Mouse (Mus musculus): Measurements from ENCODE around the gene Scin. TPM values are rescaled to one million over a fixed set of nuclear protein-coding genes. Genes with fewer than 3 reads are reported as not detected.

Scin gene
- total and polyA plus RNA-seq, 2 experiments from 2014 or later: 0.05 TPM; not detected in 1

GRCm38 (mm10) chr12:40113605-40114004, 20.4 kb downstream of the Scin start:
- ATAC-seq (no peak), DNase-seq (ENCODE audit: low spot score) (no peak)
- no peak for TF ChIP-seq CTCF (IDR thresholded peaks at IDR 0.05; ENCODE audit: low read depth)
- Histone ChIP-seq H3K9me3 (ENCODE audit: low read length) (no peaks in the 10 kb centered on the region), H3K36me3 (ENCODE audit: insufficient read depth, low read length) (no peaks in the 10 kb centered on the region), H3K4me3 (ENCODE audit: low read length) (no peak overlapping the region), H3K9ac (replicated peaks; ENCODE audit: low read length) (no peak overlapping the region), H3K4me1 (ENCODE audit: insufficient read depth, low read length) (no peaks in the 10 kb centered on the region), H3K27ac (no peak overlapping the region), H3K4me2 (ENCODE audit: low read depth, low read length) (no peak overlapping the region), H3K27me3 (ENCODE audit: insufficient read depth, low read length) (no peaks in the 10 kb centered on the region)
- 86% methylated on average over 2 of the region's 2 CpGs for WGBS

GRCm38 (mm10) chr12:40109227-40109626, 24.8 kb downstream of the Scin start:
- Histone ChIP-seq H3K9me3 (ENCODE audit: low read length) (no peaks in the 10 kb centered on the region), H3K4me3 (ENCODE audit: low read length) (no peak overlapping the region), H3K4me1 (ENCODE audit: insufficient read depth, low read length) (no peaks in the 10 kb centered on the region), H3K9ac (replicated peaks; ENCODE audit: low read length) (no peak overlapping the region), H3K36me3 (ENCODE audit: insufficient read depth, low read length) (no peaks in the 10 kb centered on the region), H3K27ac (no peak overlapping the region), H3K27me3 (ENCODE audit: insufficient read depth, low read length) (no peaks in the 10 kb centered on the region), H3K4me2 (ENCODE audit: low read depth, low read length) (no peak overlapping the region)
- DNase-seq (ENCODE audit: low spot score) (no peak), ATAC-seq (no peak)
- 81% methylated on average over 1 of the region's 1 CpGs for WGBS
- TF ChIP-seq CTCF (IDR thresholded peaks at IDR 0.05; ENCODE audit: low read depth): no peak

- DNase-seq (ENCODE audit: low spot score) (no peak), ATAC-seq (no peak)
- 76% methylated on average over 2 of the region's 2 CpGs for WGBS
- Histone ChIP-seq H3K4me1 (ENCODE audit: insufficient read depth, low read length) (no peaks in the 10 kb centered on the region), H3K9ac (replicated peaks; ENCODE audit: low read length) (no peak overlapping the region), H3K27ac (no peak overlapping the region), H3K27me3 (ENCODE audit: insufficient read depth, low read length) (no peaks in the 10 kb centered on the region), H3K4me3 (ENCODE audit: low read length) (no peak overlapping the region), H3K9me3 (ENCODE audit: low read length) (no peaks in the 10 kb centered on the region), H3K36me3 (ENCODE audit: insufficient read depth, low read length) (no peaks in the 10 kb centered on the region), H3K4me2 (ENCODE audit: low read depth, low read length) (no peak overlapping the region)
- TF ChIP-seq CTCF (IDR thresholded peaks at IDR 0.05; ENCODE audit: low read depth): no peak
Observed at GRCm38 (mm10) chr12:40108143-40108542, 25.9 kb downstream of the Scin start.

DNA sequence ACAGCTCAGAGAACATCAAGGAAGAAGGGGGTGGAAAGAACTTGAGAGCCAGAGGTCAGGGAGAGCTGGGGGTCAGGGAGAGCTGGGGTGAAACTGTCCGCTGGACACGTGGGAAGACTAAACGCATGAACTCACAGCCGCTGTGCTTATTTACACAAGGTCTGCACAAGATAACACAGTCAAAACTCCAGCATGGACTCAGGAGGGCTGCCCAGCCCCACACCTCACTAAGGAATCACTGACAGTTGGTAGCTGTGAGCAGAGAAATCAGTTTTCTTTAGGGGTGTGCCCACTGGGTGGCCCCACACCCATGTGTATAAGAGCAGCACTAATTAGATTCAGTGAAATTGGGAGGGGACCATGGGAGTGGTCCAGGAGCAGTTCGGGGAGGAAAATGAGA, 27.2 kb downstream of the Scin start:
- 68% methylated on average over 5 of the region's 5 CpGs for WGBS
- ATAC-seq (no peak), DNase-seq (ENCODE audit: low spot score) (no peak)
- Histone ChIP-seq H3K4me1 (ENCODE audit: insufficient read depth, low read length) (no peaks in the 10 kb centered on the region), H3K36me3 (ENCODE audit: insufficient read depth, low read length) (no peaks in the 10 kb centered on the region), H3K9me3 (ENCODE audit: low read length) (no peaks in the 10 kb centered on the region), H3K4me2 (ENCODE audit: low read depth, low read length) (no peak overlapping the region), H3K27me3 (ENCODE audit: insufficient read depth, low read length) (no peaks in the 10 kb centered on the region), H3K27ac (no peak overlapping the region), H3K9ac (replicated peaks; ENCODE audit: low read length) (no peak overlapping the region), H3K4me3 (ENCODE audit: low read length) (no peak overlapping the region)
- no peak for TF ChIP-seq CTCF (IDR thresholded peaks at IDR 0.05; ENCODE audit: low read depth)

DNA sequence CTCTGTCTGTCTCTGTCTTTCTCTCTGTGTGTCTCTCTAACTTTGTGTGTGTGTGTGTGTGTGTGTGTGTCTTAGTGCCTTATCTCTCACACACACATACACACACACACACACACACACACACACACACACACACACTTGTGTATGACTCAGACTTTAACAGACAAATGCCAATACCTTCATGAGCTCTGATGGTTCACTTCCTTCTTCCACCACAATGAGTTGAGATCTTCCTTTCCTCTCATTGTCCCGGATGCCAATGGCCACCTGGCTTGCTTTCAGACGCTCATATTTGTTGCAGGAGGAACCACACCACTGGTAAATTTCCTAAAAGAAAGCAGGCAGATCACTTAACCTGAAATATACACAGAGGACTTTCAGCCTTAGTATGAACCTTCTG, 29.3 kb downstream of the Scin start:
- TF ChIP-seq CTCF (IDR thresholded peaks at IDR 0.05; ENCODE audit: low read depth): no peak
- no peaks in the 10 kb centered on the region for H3K9me3 ChIP-seq (ENCODE audit: low read length)
- ATAC-seq (no peak), DNase-seq (ENCODE audit: low spot score) (no peak)
- no peaks in the 10 kb centered on the region for H3K27me3 ChIP-seq (ENCODE audit: insufficient read depth, low read length)
- H3K36me3 ChIP-seq (ENCODE audit: insufficient read depth, low read length): no peaks in the 10 kb centered on the region
- no peak overlapping the region for H3K27ac ChIP-seq
- H3K9ac ChIP-seq (replicated peaks; ENCODE audit: low read length): no peak overlapping the region
- 74% methylated on average over 2 of the region's 2 CpGs for WGBS
- no peak overlapping the region for H3K4me2 ChIP-seq (ENCODE audit: low read depth, low read length)
- no peak overlapping the region for H3K4me3 ChIP-seq (ENCODE audit: low read length)
- no peaks in the 10 kb centered on the region for H3K4me1 ChIP-seq (ENCODE audit: insufficient read depth, low read length)

- DNase-seq (ENCODE audit: low spot score) (no peak), ATAC-seq (no peak)
- Histone ChIP-seq H3K27ac (no peak overlapping the region), H3K4me2 (ENCODE audit: low read depth, low read length) (no peak overlapping the region), H3K9me3 (ENCODE audit: low read length) (no peaks in the 10 kb centered on the region), H3K4me3 (ENCODE audit: low read length) (no peak overlapping the region), H3K4me1 (ENCODE audit: insufficient read depth, low read length) (no peaks in the 10 kb centered on the region), H3K36me3 (ENCODE audit: insufficient read depth, low read length) (no peaks in the 10 kb centered on the region), H3K27me3 (ENCODE audit: insufficient read depth, low read length) (no peaks in the 10 kb centered on the region), H3K9ac (replicated peaks; ENCODE audit: low read length) (no peak overlapping the region)
- 99% methylated on average over 2 of the region's 2 CpGs for WGBS
- no peak for TF ChIP-seq CTCF (IDR thresholded peaks at IDR 0.05; ENCODE audit: low read depth)
Observed at GRCm38 (mm10) chr12:40102359-40102758, 31.7 kb downstream of the Scin start.

DNA sequence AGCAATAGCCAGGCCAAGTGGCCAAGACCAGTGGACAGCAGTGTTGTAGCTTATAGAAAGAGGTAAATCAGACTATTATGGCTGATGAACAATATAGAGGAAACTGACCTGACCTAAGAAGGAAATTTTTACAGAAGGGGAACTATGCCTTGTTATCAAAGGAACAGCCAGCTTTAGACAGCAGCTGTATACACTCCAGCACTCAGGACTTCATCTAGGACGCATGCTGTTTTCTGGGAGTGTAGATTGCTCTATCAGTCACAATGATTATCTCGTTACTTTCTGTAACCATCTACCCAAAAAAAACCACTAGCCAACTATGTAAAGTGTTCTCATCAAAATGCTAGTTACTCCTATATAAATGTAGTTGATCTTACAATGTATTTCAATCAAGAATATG, 34.6 kb downstream of the Scin start:
- Histone ChIP-seq H3K9ac (replicated peaks; ENCODE audit: low read length) (no peak overlapping the region), H3K4me2 (ENCODE audit: low read depth, low read length) (no peak overlapping the region), H3K27me3 (ENCODE audit: insufficient read depth, low read length) (no peaks in the 10 kb centered on the region), H3K4me1 (ENCODE audit: insufficient read depth, low read length) (no peaks in the 10 kb centered on the region), H3K4me3 (ENCODE audit: low read length) (no peak overlapping the region), H3K36me3 (ENCODE audit: insufficient read depth, low read length) (no peaks in the 10 kb centered on the region), H3K27ac (no peak overlapping the region), H3K9me3 (ENCODE audit: low read length) (no peaks in the 10 kb centered on the region)
- TF ChIP-seq CTCF (IDR thresholded peaks at IDR 0.05; ENCODE audit: low read depth): no peak
- 87% methylated on average over 2 of the region's 2 CpGs for WGBS
- ATAC-seq: no peak
- no peak for DNase-seq (ENCODE audit: low spot score)
